Mouse (Mus musculus) intestine, embryonic 14.5 days (tissue): Measurements from ENCODE around the gene Dusp13. TPM values are rescaled to one million over a fixed set of nuclear protein-coding genes. Genes with fewer than 3 reads are reported as not detected.

Source experiments
- polyA plus RNA-seq: library from polyadenylated mRNA; unstranded; fragments of >200 nt; fragmentation: Nextera tagmentation; extraction: Ambion mirVana; gene quantifications from 2 replicates; pipeline ENCODE4 v1.2.1, GENCODE M21; 2014

The Dusp13 gene
- polyA plus RNA-seq, 1 experiment from 2014 or later: not detected

Other genes with a start within 250 kb of the Dusp13 start
- gene Dupd1, start 36.6 kb downstream of the Dusp13 start, polyA plus RNA-seq: not detected in 2 replicates
- gene Samd8, start 650 bp downstream of the Dusp13 start, polyA plus RNA-seq: 9.1 and 10.6 TPM in 2 replicates
- gene Vdac2, start 74.1 kb upstream of the Dusp13 start, polyA plus RNA-seq: 334 and 336 TPM in 2 replicates
- gene Comtd1, start 97.8 kb upstream of the Dusp13 start, polyA plus RNA-seq: 47.4 and 47.6 TPM in 2 replicates
- 11.4 and 12.7 TPM in 2 replicates for gene Zfp503, start 238.4 kb upstream of the Dusp13 start, polyA plus RNA-seq